Mouse (Mus musculus) telencephalon, adult 2 months (tissue): ENCODE results near the gene Sctr.

Source experiments
- DNase-seq: peaks from one replicate; pipeline ENCODE4 v3.0.0-alpha.2; 2011; ENCODE audit warnings: low read depth, low spot score

Sctr gene

DNA sequence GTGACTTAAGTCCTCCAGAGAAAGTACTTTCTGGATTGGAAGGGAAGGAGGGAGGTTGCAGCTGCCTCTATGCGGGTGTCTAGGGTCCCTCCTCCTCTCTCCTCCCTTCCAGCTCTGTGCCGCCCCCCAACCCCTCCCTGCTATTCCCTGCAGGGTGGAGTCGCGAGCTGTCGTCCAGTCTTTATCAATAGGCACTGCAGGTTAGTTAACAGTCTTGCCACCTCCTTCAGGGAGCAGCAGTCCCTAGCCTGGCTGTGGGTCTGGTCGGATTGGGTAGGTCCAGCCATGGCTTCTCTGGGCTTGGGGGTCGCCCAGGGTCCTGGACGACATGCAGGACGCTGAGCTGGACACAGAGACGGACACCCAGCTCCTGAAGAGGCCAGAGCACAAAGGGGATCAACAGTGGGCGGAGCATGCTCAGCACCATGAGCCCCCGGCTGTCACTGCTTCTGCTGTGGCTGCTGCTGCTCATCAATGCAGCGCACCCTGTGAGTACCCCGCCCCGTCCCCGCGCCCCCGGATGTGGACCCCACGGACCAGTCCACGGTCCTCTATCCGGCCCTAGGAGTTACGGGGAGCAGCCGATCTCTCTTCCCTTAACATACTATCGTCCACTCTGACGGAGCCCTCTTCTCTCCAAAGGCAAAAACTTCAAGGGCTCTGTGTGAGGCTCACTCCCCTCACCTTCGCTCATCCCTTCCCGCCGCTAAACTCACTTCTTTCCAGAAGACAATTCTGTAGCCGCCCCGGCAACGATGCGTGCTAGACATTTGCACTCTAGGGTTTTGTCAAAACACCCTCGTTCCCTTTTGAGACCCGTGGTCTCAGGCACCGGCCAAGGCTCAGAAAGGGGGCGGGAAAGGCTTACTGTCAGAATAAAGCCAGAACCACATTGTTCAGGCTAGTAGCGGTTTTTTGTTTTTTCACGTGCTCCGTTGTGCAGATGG lies at the start of gene Sctr:
Gene Sctr (plus strand): TSS at position 51 of the 947 bp plus-strand sequence.
- no peak for DNase-seq

GRCm38 (mm10) chr1:119957716-119958222 lies 48.9 kb upstream of the Sctr start:
- peak; percentile 10 for DNase-seq

DNA sequence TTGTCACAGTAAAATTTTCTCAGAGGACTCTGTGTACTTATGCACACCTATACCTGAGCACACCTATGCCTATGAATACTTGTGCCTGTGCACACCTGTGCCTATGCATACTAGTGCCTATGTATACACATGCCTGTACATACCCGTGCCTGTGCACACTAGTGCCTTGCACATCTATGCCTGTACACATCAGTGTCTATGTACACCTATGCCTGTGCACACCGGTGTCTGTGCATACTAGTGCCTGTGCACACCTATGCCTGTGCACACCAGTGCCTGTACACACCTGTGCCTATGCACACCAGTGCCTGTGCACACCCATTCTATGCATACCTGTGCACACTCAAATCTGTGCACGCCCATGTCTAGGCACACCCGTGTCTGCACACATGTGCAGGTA lies 47.2 kb upstream of the Sctr start:
- no peak for DNase-seq

DNA sequence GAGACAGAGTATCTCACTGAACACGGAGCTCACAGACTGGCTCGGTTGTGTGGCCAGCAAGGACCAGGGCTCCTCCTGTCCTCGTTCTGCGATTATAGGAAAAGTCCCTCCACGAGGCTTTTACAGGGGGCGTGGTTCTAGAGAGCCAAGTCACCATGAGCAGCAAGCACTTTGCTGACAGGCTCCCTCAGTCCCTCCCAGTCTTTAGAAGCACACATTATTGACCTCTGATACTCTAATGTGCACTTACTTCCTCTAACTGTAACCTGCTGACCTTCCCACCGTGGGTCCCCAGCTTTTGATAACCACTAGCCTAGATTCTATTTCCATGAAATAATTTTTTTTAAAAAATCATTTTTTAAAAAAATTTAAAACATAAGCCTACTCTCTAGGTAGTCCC lies 46.8 kb upstream of the Sctr start:
- DNase-seq: no peak

DNA sequence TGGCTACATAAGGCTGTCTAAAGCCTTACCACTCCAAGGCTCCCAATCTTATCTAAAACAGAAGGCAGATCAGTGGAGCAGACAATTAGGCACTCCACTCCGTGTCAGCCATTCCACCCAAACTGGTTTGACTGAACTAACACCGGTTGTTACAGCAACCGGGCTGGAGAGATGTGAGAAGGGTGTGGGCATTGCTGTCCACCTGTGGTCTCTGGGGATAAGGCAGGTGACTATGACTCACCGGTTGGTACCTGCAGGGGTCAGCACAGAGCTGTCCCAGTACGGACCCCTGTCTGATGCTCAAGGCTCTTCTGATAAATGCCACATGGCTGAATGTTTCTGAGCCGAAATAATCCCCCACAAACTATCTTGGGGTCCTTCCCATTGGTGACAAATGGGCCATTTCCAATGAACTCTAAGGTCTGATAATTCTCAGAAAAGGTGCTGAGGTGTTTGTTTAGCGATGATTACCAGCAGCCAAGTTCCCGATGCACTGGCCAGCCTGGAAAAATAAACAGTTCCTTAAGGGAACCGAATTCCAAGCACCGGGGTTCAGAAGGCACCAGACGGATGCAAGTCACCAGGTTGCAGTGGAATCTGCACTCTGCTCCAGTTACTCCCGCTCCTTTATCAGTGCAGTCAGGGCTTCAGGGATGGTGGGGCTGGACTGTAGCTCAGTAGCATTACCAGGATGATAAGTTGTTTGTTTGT lies 40.7 kb upstream of the Sctr start:
- DNase-seq: no peak

DNA sequence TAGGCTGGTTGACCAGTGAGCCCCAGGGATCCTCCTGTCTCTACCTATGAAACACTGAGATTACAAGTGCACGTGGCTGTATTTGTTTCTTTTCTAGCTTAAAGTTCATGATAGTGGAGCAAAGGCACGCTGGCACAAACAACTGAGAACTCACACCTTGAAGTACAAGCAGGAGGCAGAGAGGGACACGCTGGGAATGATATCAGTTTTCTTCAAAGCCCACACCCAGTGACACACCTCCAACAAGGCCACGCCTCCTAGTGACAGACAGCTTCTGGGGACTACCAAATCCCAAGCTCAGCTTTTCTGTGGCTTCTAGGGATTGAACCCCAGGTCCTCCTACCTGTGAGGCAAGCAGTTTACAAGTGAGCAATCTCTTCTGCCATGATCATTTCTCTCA lies 33.6 kb upstream of the Sctr start:
- no peak for DNase-seq

- no peak for DNase-seq
Observed at GRCm38 (mm10) chr1:119975141-119975540, 31.6 kb upstream of the Sctr start.

DNA sequence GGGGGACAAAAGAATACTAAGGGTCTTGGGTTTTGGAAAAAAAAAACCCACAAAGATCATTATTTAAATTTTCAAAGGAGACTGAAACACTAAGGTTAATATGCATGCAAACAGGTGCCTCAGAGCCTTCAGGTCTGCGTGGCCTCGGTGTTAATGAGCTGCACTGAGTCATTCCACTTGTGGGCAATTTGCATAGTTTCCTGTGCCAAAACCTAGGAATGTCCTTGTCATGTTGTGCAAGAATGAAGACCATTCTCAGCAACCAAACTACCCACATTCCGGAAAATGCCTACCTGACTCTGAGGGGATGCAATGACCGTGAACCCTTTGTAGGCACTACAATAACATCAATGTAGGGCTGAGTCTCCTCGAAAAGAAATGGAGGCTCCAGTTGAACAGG lies 20.1 kb upstream of the Sctr start:
- no peak for DNase-seq

GRCm38 (mm10) chr1:119996798-119997581 lies 9.7 kb upstream of the Sctr start, which contains the start of gene Cfap221:
Gene Cfap221 (minus strand): TSS chr1:119997234.
- DNase-seq: peak; percentile 45

DNA sequence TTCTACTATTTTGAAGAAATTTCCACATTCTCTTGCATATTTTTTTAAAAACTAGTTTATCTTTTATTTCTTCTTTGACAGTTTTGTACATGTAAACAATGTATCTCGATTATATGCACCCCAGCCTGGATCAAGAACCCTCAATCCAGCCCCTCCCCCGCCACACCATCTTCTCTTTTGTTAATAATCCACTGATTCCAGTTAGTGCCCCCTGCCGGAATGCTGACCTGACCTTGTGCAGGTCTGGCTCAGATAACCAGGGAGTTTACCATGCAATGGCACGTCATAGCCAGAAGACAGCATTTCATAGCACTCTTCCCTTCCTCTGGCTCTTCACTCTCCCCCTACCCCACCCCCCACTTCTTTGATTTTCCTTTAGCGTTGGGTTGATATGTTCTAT lies 9.1 kb upstream of the Sctr start:
- DNase-seq: no peak

- no peak for DNase-seq
Observed at GRCm38 (mm10) chr1:120007851-120008588, 1.3 kb downstream of the Sctr start.

- no peak for DNase-seq
Observed at GRCm38 (mm10) chr1:120012638-120013037, 5.9 kb downstream of the Sctr start.

DNA sequence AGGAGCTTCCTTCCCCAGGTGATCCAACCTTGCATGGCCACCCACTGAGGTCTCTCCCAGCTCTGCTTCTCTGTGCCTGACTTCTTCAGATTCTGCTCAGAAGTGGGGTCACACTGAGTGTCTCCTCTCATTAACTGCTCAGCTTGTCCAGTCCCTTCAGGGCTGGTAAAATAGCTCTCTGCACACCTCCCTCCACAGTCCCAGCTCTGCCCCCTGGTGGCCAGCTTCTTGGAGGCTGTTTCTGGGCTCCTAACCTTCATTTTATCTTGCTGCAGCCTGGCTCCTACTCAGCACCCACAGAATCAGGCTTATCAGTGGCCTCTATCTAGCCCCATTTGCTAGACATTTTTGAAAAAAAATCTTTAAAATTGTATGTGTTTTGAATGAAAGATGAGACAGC lies 6.4 kb downstream of the Sctr start:
- no peak for DNase-seq

DNA sequence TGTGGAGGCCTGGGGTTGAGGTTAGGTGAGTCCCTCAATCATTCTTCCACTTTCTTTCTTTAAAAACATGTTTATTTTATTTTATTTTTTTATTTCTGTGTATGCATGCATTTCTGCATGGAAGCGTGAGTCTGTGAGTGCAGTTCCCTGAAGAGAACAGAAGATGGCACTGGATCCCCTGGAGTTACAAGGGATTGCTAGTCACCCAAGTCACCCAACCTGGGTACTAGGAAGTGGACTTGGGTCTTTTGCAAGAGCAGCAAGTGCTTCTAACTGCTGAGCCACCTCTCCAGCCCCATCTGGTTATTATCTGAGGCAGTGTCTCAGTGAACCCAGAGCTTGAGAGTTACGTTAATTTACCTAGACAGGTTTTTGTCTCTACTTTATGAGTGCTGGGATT lies 9.5 kb downstream of the Sctr start:
- no peak for DNase-seq

DNA sequence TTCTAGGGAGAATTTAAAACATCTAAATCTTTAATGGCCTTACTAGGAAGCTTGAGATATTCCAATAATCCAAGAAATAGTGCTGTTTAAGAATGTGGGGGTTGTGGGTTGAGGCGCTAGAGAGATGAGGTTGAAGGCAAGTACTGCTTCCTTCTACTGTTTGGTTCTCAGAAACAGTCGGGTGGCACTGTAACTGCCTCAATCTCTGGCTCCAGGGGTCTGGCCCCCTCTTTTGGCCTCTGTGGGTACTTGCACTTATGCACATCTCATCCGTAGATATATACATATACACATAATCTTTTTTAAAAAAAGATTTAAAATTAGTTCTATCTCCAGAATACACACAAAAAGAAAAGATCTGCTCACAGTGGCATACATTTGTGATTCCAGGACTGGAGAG lies 12.2 kb downstream of the Sctr start:
- DNase-seq: no peak

- DNase-seq: no peak
Observed at GRCm38 (mm10) chr1:120019428-120019827, 12.7 kb downstream of the Sctr start.

DNA sequence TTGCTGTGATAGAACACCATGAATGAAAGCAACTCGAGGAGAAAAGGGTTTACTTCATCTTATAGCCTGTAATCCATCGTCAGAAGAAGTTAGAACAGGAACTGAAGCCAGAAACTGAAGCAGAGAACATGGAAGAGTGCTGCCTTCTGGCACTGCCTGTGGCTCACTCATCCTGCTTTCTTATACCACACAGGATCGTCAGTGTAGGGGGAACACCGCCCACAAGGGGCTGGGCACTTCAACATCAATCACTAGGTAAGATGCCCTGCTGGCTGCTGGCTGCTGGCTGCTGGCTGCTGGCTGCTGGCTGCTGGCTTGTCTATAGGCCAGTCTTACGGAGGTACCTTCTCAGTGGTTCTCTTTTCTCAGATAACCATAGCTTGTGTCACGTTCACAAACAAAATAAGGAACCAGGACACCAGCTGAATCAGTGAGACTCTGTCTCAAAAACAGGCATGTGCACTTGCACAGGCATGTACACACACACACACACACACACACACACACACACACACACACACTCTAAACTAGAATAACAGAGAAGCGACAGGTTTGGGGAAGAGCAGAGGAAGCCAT lies 13.7 kb downstream of the Sctr start:
- no peak for DNase-seq

GRCm38 (mm10) chr1:120021951-120022350 lies 15.3 kb downstream of the Sctr start:
- DNase-seq: peak; percentile 35

GRCm38 (mm10) chr1:120024331-120025049 lies 17.8 kb downstream of the Sctr start:
- no peak for DNase-seq

DNA sequence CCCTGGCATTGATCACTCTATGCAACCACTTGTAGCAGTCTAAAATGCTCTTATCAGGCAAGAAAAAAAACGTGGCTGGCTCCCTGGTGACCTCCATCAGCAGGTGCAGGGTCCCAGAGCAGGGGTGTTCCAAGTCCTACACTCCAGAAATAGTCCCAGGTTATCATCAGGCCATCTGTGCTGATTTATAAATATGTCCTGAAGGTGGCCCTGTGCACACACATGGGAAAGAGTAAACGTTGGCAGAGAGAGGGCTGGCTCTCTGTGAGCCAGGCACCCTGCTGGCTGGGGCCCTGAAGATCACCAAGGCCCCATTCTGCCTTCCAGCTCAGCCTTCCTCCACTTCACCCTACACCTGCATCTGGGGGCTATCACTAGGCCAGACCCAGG lies 18.4 kb downstream of the Sctr start:
- DNase-seq: no peak
